Mouse (Mus musculus) frontal cortex, postnatal 25 days (tissue): ENCODE results near the gene Fam193b.
"Not testable (repeated sequence)": the region's sequence is repeated elsewhere in the genome, so short reads cannot be mapped to it uniquely, and the experiment has no call there.

Source experiments
- DNase-seq, 2 experiments: peaks; one replicate each; pipeline ENCODE4 v3.0.0; 2022; ENCODE audit warnings: low spot score in 2 of 2

Fam193b gene

GRCm38 (mm10) chr13:55571027-55571751 is at the start of gene Fam193b:
Gene Fam193b (minus strand): TSS chr13:55571120.
- DNase-seq, result peak; percentile 87 to 91

GRCm38 (mm10) chr13:55620275-55620674 is 49.4 kb upstream of the Fam193b start:
- DNase-seq, result no peak

GRCm38 (mm10) chr13:55619328-55619727 is 48.4 kb upstream of the Fam193b start:
- DNase-seq, result no peak

GRCm38 (mm10) chr13:55613471-55613870 is 42.6 kb upstream of the Fam193b start:
- no peak for DNase-seq

GRCm38 (mm10) chr13:55611996-55612395 is 41.1 kb upstream of the Fam193b start:
- DNase-seq, result no peak

GRCm38 (mm10) chr13:55607624-55608006 is 36.7 kb upstream of the Fam193b start:
- no peak for DNase-seq

- DNase-seq, result no peak
Observed at GRCm38 (mm10) chr13:55606899-55607623, 36.1 kb upstream of the Fam193b start.

- no peak for DNase-seq
Observed at GRCm38 (mm10) chr13:55604606-55605005, 33.7 kb upstream of the Fam193b start.

GRCm38 (mm10) chr13:55601611-55602010 is 30.7 kb upstream of the Fam193b start:
- DNase-seq, result peak; percentile 83 to 87

- DNase-seq, result no peak
Observed at GRCm38 (mm10) chr13:55600657-55601056, 29.7 kb upstream of the Fam193b start.

GRCm38 (mm10) chr13:55599566-55600540 is 28.9 kb upstream of the Fam193b start, which contains the start of gene B4galt7:
Gene B4galt7 (plus strand): TSS chr13:55599896.
- peak; percentile 69 to 74 for DNase-seq

- no peak for DNase-seq
Observed at GRCm38 (mm10) chr13:55596802-55597201, 25.9 kb upstream of the Fam193b start.

GRCm38 (mm10) chr13:55595375-55595774 is 24.5 kb upstream of the Fam193b start:
- peak; percentile 38 to 60 for DNase-seq

- DNase-seq, result no peak
Observed at GRCm38 (mm10) chr13:55593254-55593747, 22.4 kb upstream of the Fam193b start.

- DNase-seq, result peak; percentile 92 to 94
Observed at GRCm38 (mm10) chr13:55592512-55593253, 21.8 kb upstream of the Fam193b start.

GRCm38 (mm10) chr13:55591961-55592490 is 21.1 kb upstream of the Fam193b start:
- no peak for DNase-seq

GRCm38 (mm10) chr13:55578086-55578485 is 7.2 kb upstream of the Fam193b start:
- DNase-seq, result no peak

GRCm38 (mm10) chr13:55576872-55577271 is 6.0 kb upstream of the Fam193b start:
- not testable (repeated sequence) for DNase-seq

GRCm38 (mm10) chr13:55575932-55576331 is 5.0 kb upstream of the Fam193b start:
- no peak for DNase-seq

- DNase-seq, result no peak
Observed at GRCm38 (mm10) chr13:55574321-55574720, 3.4 kb upstream of the Fam193b start.

- no peak for DNase-seq
Observed at GRCm38 (mm10) chr13:55573432-55573831, 2.5 kb upstream of the Fam193b start, which contains the start of gene Tmed9. Gene Tmed9 (plus strand): TSS chr13:55573732.
